Comparison of ENCODE assay signal across 8 mouse cellular contexts in the genomic region with DNA sequence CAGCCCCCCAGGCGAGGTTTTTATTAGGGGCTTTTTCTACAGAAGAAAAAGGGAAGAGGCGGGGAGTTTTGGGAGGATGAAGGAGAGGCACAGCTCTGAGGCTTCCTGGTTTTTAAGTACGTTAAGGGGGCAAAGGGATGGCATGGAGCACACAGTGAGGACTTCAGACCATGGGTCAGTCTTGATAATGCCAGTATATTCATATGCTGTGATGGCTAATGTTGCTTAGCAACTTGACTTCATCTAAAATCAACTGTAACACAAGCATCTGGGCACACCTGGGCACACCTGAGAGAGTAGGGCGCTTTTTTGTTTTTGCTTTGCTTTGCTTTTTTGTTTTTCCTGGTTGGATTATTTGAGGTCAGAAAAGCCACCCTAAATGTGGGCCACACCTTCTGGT. TPM values are rescaled to one million over a fixed set of nuclear protein-coding genes. Genes with fewer than 3 reads are reported as not detected.
DNase-seq lines count a peak whose midpoint lies in the region; ATAC-seq and TF ChIP-seq lines count a peak whose summit lies in the region.

Ifitm1 (plus strand) TSS at position 301 of the 400 bp plus-strand sequence.

- ATAC-seq in forebrain, embryonic 14.5 days, result no peak
- no peak for ATAC-seq in forebrain, embryonic 13.5 days
- no peak for ATAC-seq in liver, embryonic 14.5 days (ENCODE audit: insufficient read depth)
- no peak for ATAC-seq in stomach, embryonic 16.5 days (ENCODE audit: insufficient read depth, low FRiP score)
- no peak for ATAC-seq in erythroid progenitor cell, adult 5-6 weeks (replicated peaks; ENCODE audit: low FRiP score, poor library complexity, severe bottlenecking)

- no peaks in the 10 kb centered on the region for H3K27me3 ChIP-seq in forebrain, embryonic 14.5 days (replicated peaks; ENCODE audit: control insufficient read depth, insufficient read depth, low read length)
- H3K27me3 ChIP-seq in forebrain, embryonic 13.5 days, result peaks cover 7% of the 10 kb centered on the region; the same call in 1 of the 2 replicates
- no peaks in the 10 kb centered on the region for H3K27me3 ChIP-seq in thymus, adult 2 months (ENCODE audit: control insufficient read depth, insufficient read depth, low read length)
- H3K27me3 ChIP-seq in liver, embryonic 14.5 days (ENCODE audit: control insufficient read depth, insufficient read depth, low read length), result no peaks in the 10 kb centered on the region
- H3K27me3 ChIP-seq in stomach, embryonic 16.5 days (ENCODE audit: control insufficient read depth, insufficient read depth, low read length), result no peaks in the 10 kb centered on the region

- no peaks in the 10 kb centered on the region for H3K36me3 ChIP-seq in forebrain, embryonic 14.5 days (ENCODE audit: control insufficient read depth, insufficient read depth, low read length)
- no peaks in the 10 kb centered on the region for H3K36me3 ChIP-seq in forebrain, embryonic 13.5 days (ENCODE audit: poor library complexity, severe bottlenecking)
- H3K36me3 ChIP-seq in thymus, adult 2 months (ENCODE audit: control insufficient read depth, insufficient read depth, low read length), result no peaks in the 10 kb centered on the region
- H3K36me3 ChIP-seq in liver, embryonic 14.5 days (replicated peaks; ENCODE audit: control insufficient read depth, insufficient read depth, low read depth), result no peaks in the 10 kb centered on the region
- no peaks in the 10 kb centered on the region for H3K36me3 ChIP-seq in stomach, embryonic 16.5 days (ENCODE audit: control insufficient read depth, insufficient read depth, low read length)

- H3K9ac ChIP-seq in forebrain, embryonic 14.5 days (ENCODE audit: low read length), result no peak within 1 kb of the TSS
- H3K9ac ChIP-seq in forebrain, embryonic 13.5 days, result no peak within 1 kb of the TSS
- H3K9ac ChIP-seq in liver, embryonic 14.5 days (replicated peaks), result no peak within 1 kb of the TSS
- peak within 1 kb of the TSS; percentile 36; the same call in 1 of the 2 replicates for H3K9ac ChIP-seq in stomach, embryonic 16.5 days (ENCODE audit: low read length)

- peaks cover 3% of the 10 kb centered on the region for H3K4me1 ChIP-seq in forebrain, embryonic 14.5 days (ENCODE audit: control insufficient read depth, insufficient read depth, low read length)
- peaks cover 11% of the 10 kb centered on the region; the same call in 1 of the 2 replicates for H3K4me1 ChIP-seq in forebrain, embryonic 13.5 days
- no peaks in the 10 kb centered on the region for H3K4me1 ChIP-seq in thymus, adult 2 months (replicated peaks; ENCODE audit: control insufficient read depth, insufficient read depth, low read length)
- peaks cover 0 to 22% of the 10 kb centered on the region in 2 experiments; a peak in 2 of 4 replicates for H3K4me1 ChIP-seq in liver, embryonic 14.5 days (replicated peaks; ENCODE audit: control insufficient read depth in 2 of 2, insufficient read depth in 2 of 2, low read length in 1 of 2)
- H3K4me1 ChIP-seq in stomach, embryonic 16.5 days (ENCODE audit: control insufficient read depth, insufficient read depth, low read length), result peaks cover 13% of the 10 kb centered on the region

- 87% methylated on average over 4 of the region's 4 CpGs for WGBS in forebrain, embryonic 14.5 days
- WGBS in forebrain, embryonic 13.5 days, result 81% methylated on average over 4 of the region's 4 CpGs
- 68% methylated on average over 4 of the region's 4 CpGs for WGBS in thymus, adult 2 months
- 54% methylated on average over 4 of the region's 4 CpGs for WGBS in liver, embryonic 14.5 days (ENCODE audit: insufficient replicate concordance)
- 78% methylated on average over 4 of the region's 4 CpGs for WGBS in stomach, embryonic 16.5 days

- no peak for DNase-seq in forebrain, embryonic 14.5 days (ENCODE audit: low spot score)
- no peak for DNase-seq in thymus, adult 2 months
- DNase-seq in thymus, postnatal 14 days, result no peak
- DNase-seq in liver, embryonic 14.5 days (ENCODE audit: low read depth in 3 of 3, low spot score in 3 of 3), result no peak
- DNase-seq in thymus, postnatal 4 days, result no peak

- no peak within 1 kb of the TSS for H3K4me3 ChIP-seq in forebrain, embryonic 14.5 days (ENCODE audit: low read depth, low read length)
- H3K4me3 ChIP-seq in forebrain, embryonic 13.5 days, result no peak within 1 kb of the TSS
- no peak within 1 kb of the TSS for H3K4me3 ChIP-seq in thymus, adult 2 months (ENCODE audit: control insufficient read depth, insufficient read depth, low read length)
- H3K4me3 ChIP-seq in liver, embryonic 14.5 days (ENCODE audit: insufficient read depth in 1 of 2, low read depth in 2 of 2, low read length in 2 of 2), result no peak within 1 kb of the TSS
- H3K4me3 ChIP-seq in stomach, embryonic 16.5 days (replicated peaks; ENCODE audit: low read length), result peak within 1 kb of the TSS; percentile 38

- no peak for TF ChIP-seq CTCF in thymus, adult 2 months (IDR thresholded peaks at IDR 0.05; ENCODE audit: borderline replicate concordance, control insufficient read depth, extremely low read depth, insufficient read depth, low read length, poor library complexity)
- TF ChIP-seq CTCF in liver, embryonic 14.5 days (IDR thresholded peaks at IDR 0.05; ENCODE audit: low read depth), result no peak

- no peak within 1 kb of the TSS for H3K27ac ChIP-seq in forebrain, embryonic 14.5 days (ENCODE audit: low read depth, low read length)
- no peak within 1 kb of the TSS for H3K27ac ChIP-seq in forebrain, embryonic 13.5 days
- H3K27ac ChIP-seq in thymus, adult 2 months (ENCODE audit: control insufficient read depth, insufficient read depth, low read length), result no peak within 1 kb of the TSS
- H3K27ac ChIP-seq in liver, embryonic 14.5 days, result no peak within 1 kb of the TSS
- peak within 1 kb of the TSS; percentile 63 for H3K27ac ChIP-seq in stomach, embryonic 16.5 days (ENCODE audit: low read length)

- no peak within 1 kb of the TSS for H3K4me2 ChIP-seq in forebrain, embryonic 14.5 days (ENCODE audit: low read length)
- no peak within 1 kb of the TSS for H3K4me2 ChIP-seq in forebrain, embryonic 13.5 days
- no peak within 1 kb of the TSS for H3K4me2 ChIP-seq in liver, embryonic 14.5 days (ENCODE audit: low read depth)
- H3K4me2 ChIP-seq in stomach, embryonic 16.5 days (ENCODE audit: low read depth, low read length), result peak within 1 kb of the TSS; percentile 50

- no peaks in the 10 kb centered on the region for H3K9me3 ChIP-seq in forebrain, embryonic 14.5 days (replicated peaks; ENCODE audit: control insufficient read depth, low read length)
- no peaks in the 10 kb centered on the region for H3K9me3 ChIP-seq in forebrain, embryonic 13.5 days (replicated peaks)
- no peaks in the 10 kb centered on the region for H3K9me3 ChIP-seq in liver, embryonic 14.5 days (ENCODE audit: control insufficient read depth, low read length)
- H3K9me3 ChIP-seq in stomach, embryonic 16.5 days (replicated peaks; ENCODE audit: control insufficient read depth, low read length), result no peaks in the 10 kb centered on the region

- TF ChIP-seq EP300 in liver, embryonic 14.5 days (IDR thresholded peaks at IDR 0.05; ENCODE audit: low read depth), result no peak

- TF ChIP-seq POLR2A in thymus, adult 2 months (IDR thresholded peaks at IDR 0.05; ENCODE audit: control insufficient read depth, extremely low read depth, insufficient read depth, low read length, poor library complexity), result no peak

RNA-seq across cellular contexts. Expression of gene Ifitm1, which starts in this region (rescaled TPM):
- 11.0 and 12.2 TPM in 2 replicates for polyA plus RNA-seq in forebrain, embryonic 14.5 days (2014; fragmentation: Nextera tagmentation; extraction: Ambion mirVana)
- polyA plus RNA-seq in forebrain, embryonic 13.5 days (2015; fragmentation: Nextera tagmentation; extraction: Ambion mirVana), result 2.7 and 4.8 TPM in 2 replicates
- 39.0 and 60.9 TPM in 2 replicates for polyA plus RNA-seq in thymus, adult 2 months (2012; rRNA removed)
- polyA plus RNA-seq in liver, embryonic 14.5 days (2012; rRNA removed), result 34.2 and 35.7 TPM in 2 replicates
- polyA plus RNA-seq in liver, embryonic 14.5 days (2014; fragmentation: Nextera tagmentation; extraction: Ambion mirVana), result 20.2 and 30.9 TPM in 2 replicates
- polyA plus RNA-seq in stomach, embryonic 16.5 days (2015; fragmentation: Nextera tagmentation; extraction: Ambion mirVana), result 156 and 185 TPM in 2 replicates
- 31.0 TPM in 1 of 2 replicates, not detected in the other for total RNA-seq in erythroid progenitor cell, adult 5-6 weeks (2015; ENCODE audit: low replicate concordance)
- 0.90 and 20.6 TPM in 2 replicates for total RNA-seq in erythroid progenitor cell, adult 5-6 weeks (2017; ENCODE audit: low replicate concordance)
